Mouse (Mus musculus) T-helper 17 cell (primary cell): ENCODE measurements at regions not wholly inside any gene's neighbourhood (a gene's known extent, or its start where the extent isn't known, plus 50 kb on each side); places are given as distances from the start of the nearest gene placed in this dataset.
"Not testable (repeated sequence)": the region's sequence is repeated elsewhere in the genome, so short reads cannot be mapped to it uniquely, and the experiment has no call there.

Experiments
- in situ Hi-C, 2 experiments: fragments of 300-600 bp; cut with MboI, MseI; formaldehyde crosslinking; loops; 1 replicate in 1 of 2; 2 replicates in 1 of 2; pipeline ENCODE4 v1.15.1; 2025; ENCODE audit warnings: high pct_unique_total_duplicates in 2 of 2

DNA sequence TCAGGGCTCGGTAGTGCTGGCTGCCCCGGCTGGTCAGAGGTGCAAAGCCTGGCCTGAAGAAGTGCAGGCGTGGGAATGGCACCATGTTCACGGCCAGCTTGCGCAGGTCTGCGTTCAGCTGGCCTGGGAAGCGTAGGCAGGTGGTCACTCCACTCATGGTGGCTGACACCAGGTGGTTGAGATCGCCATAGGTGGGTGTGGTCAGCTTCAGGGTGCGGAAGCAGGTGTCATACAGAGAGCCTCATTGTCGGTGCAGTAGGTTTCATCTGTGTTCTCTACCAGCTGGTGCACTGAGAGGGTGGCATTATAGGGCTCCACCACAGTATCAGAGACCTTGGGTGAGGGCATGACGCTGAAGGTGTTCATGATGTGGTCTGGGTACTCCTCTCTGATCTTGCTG lies 380.1 kb upstream of the Fam49a start:
- in situ Hi-C loops: not testable (repeated sequence)

DNA sequence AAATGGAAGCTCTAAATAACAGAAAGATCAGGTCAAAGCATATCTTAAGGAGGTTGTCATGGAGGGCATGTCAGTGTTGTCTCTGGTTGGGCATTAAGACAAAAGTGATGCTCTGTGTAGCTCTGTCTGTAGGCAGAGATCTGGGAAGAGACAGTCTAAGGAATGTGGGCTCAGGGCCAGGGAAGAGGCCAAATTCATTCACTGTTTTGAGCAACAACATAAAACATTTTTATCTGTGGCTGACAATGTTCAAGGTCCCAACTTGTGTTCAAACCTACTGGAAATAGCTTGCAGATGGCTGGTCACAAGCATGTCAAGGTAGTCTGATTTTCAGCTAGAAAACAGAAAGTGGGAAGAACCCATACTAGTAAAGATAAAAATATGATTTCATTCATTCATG lies 374.6 kb upstream of the Fam49a start:
- in situ Hi-C loops: no loop called here

DNA sequence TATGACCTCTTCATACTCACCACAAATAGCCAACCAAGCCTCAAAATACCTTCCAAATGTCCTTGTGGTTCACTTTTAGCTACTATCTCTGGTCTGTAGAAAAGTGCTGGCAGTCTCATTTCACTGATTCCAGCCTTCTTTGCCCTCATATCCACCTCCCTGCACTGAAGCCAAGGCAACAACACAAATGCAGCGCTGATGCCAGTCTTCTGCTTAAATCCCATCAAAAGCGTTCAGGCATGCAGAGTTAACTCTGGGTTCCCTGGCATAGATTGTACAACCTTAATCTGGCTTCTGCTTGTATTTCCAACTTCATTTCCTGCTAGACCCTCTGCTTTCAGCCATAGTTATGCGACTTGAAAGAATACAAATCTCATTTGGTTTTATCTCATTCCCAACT lies 362.9 kb upstream of the Fam49a start:
- in situ Hi-C loops: loop anchor here in 1 of 2 experiments (10.0 kb wide), 1 partner anchor 1406 kb away; no protein-coding TSS in a partner anchor

DNA sequence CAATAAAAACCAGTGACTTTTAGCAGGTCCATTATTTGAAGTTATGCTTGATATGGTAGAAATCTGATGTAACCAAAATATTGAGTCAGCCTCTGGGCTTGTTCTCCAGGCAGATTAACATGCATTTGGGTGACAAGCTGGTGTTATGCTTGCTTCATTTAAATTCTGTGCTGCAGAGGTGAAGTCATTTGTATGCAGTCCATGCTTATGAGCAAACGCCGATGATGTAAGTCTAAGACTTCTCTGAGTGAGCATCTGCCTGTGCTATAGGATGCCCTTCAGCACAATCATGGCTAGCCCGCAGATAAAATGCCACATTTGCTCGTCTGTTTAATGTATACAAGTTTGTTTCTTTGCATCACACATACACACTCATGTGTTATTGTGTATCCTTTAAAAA lies 355.4 kb upstream of the Fam49a start:
- in situ Hi-C loops: no loop called here
